Mouse (Mus musculus) MEL (cell line): ENCODE results near the gene Gng7. TPM values are rescaled to one million over a fixed set of nuclear protein-coding genes. Genes with fewer than 3 reads are reported as not detected.

ENCODE experiments used
- DNase-seq: peaks from one replicate; pipeline ENCODE4 v3.0.0; 2011; ENCODE audit warnings: low read depth, low spot score
- H3K27ac ChIP-seq: 2 replicates; pipeline ENCODE4 v1.5.1; 2012; ENCODE audit warnings: low read depth, mild to moderate bottlenecking, control low read depth, low read length, moderate library complexity; ENCODE audit not compliant: control insufficient read depth
- H3K27me3 ChIP-seq, 2 experiments: fragments of 150-350 bp in 1 of 2; sonication (generic) in 1 of 2; 2 replicates each; pipeline ENCODE4 v1.6.1; 2012; ENCODE audit warnings: low read length in 2 of 2, mild to moderate bottlenecking in 2 of 2, improper control_type of control experiment in 1 of 2, moderate library complexity in 1 of 2; ENCODE audit not compliant: insufficient read depth in 2 of 2, control insufficient read depth in 1 of 2
- H3K36me3 ChIP-seq, 2 experiments: 2 replicates each; pipeline ENCODE4 v1.6.1; 2012 to 2014; ENCODE audit warnings: low read length in 2 of 2, improper control_type of control experiment in 1 of 2, inconsistent platforms in 1 of 2, mild to moderate bottlenecking in 1 of 2; ENCODE audit not compliant: insufficient read depth in 2 of 2, control insufficient read depth in 1 of 2
- H3K4me1 ChIP-seq, 2 experiments: fragments of 150-350 bp in 1 of 2; sonication (generic) in 1 of 2; 2 replicates each; pipeline ENCODE4 v1.6.1; 2012; ENCODE audit warnings: low read length in 2 of 2, improper control_type of control experiment in 1 of 2, mild to moderate bottlenecking in 1 of 2; ENCODE audit not compliant: insufficient read depth in 2 of 2, control insufficient read depth in 1 of 2
- H3K4me3 ChIP-seq, 2 experiments: fragments of 150-350 bp in 1 of 2; sonication (generic) in 1 of 2; 2 replicates each; pipeline ENCODE4 v1.5.1; 2012; ENCODE audit warnings: low read depth in 2 of 2, low read length in 2 of 2, mild to moderate bottlenecking in 2 of 2, moderate library complexity in 2 of 2, control low read depth in 1 of 2, improper control_type of control experiment in 1 of 2; ENCODE audit not compliant: control insufficient read depth in 1 of 2, insufficient read depth in 1 of 2
- H3K79me2 ChIP-seq: 2 replicates; pipeline ENCODE4 v1.6.1; 2012; ENCODE audit warnings: mild to moderate bottlenecking, low read length, moderate library complexity; ENCODE audit not compliant: control insufficient read depth, poor library complexity, insufficient read depth
- H3K9ac ChIP-seq: 2 replicates; pipeline ENCODE4 v1.6.1; 2012; ENCODE audit warnings: low read depth, mild to moderate bottlenecking, control low read depth, low read length, moderate library complexity; ENCODE audit not compliant: control insufficient read depth, poor library complexity, severe bottlenecking
- H3K9me3 ChIP-seq: fragments of 150-350 bp; sonication (generic); replicated peaks from 2 replicates; pipeline ENCODE4 v1.6.1; 2012; ENCODE audit warnings: mild to moderate bottlenecking, low read length, improper control_type of control experiment, moderate library complexity; ENCODE audit not compliant: insufficient read depth
- BHLHE40 ChIP-seq: IDR thresholded peaks from 2 replicates; pipeline ENCODE4 v1.6.1; 2012; ENCODE audit warnings: low read depth, mild to moderate bottlenecking, inconsistent platforms, low read length, improper control_type of control experiment, borderline replicate concordance
- CHD1 ChIP-seq: IDR thresholded peaks from 2 replicates; pipeline ENCODE4 v1.6.1; 2012; ENCODE audit warnings: low read depth, mild to moderate bottlenecking, inconsistent platforms, low read length, improper control_type of control experiment
- CTCF ChIP-seq, 3 experiments: IDR thresholded peaks in 2 of 3; conservative IDR thresholded peaks in 1 of 3; 2 replicates each; pipeline ENCODE4 v1.5.1; 2011 to 2012; ENCODE audit warnings: low read length in 3 of 3, low read depth in 2 of 3, mild to moderate bottlenecking in 2 of 3, improper control_type of control experiment in 1 of 3, inconsistent platforms in 1 of 3, mixed read lengths in 1 of 3, moderate library complexity in 1 of 3; ENCODE audit not compliant: control insufficient read depth in 1 of 3, insufficient read depth in 1 of 3, poor library complexity in 1 of 3, severe bottlenecking in 1 of 3
- E2F4 ChIP-seq: IDR thresholded peaks from 2 replicates; pipeline ENCODE4 v1.6.1; 2011; ENCODE audit warnings: low read depth, low read length, improper control_type of control experiment, borderline replicate concordance
- ELF1 ChIP-seq: IDR thresholded peaks from 2 replicates; pipeline ENCODE4 v1.6.1; 2014; ENCODE audit warnings: low read depth, mild to moderate bottlenecking, inconsistent platforms, low read length, improper control_type of control experiment, moderate library complexity
- EP300 ChIP-seq, 2 experiments: IDR thresholded peaks; 2 replicates each; pipeline ENCODE4 v1.6.1; 2011; ENCODE audit warnings: improper control_type of control experiment in 2 of 2, low read length in 2 of 2, low read depth in 1 of 2, mild to moderate bottlenecking in 1 of 2
- ETS1 ChIP-seq: IDR thresholded peaks from 2 replicates; pipeline ENCODE4 v1.6.1; 2012; ENCODE audit warnings: low read depth, mild to moderate bottlenecking, inconsistent platforms, low read length, improper control_type of control experiment, moderate library complexity
- GABPA ChIP-seq: IDR thresholded peaks from 2 replicates; pipeline ENCODE4 v1.6.1; 2012; ENCODE audit warnings: low read depth, mild to moderate bottlenecking, inconsistent platforms, low read length, improper control_type of control experiment, moderate library complexity
- GATA1 ChIP-seq: IDR thresholded peaks from 2 replicates; pipeline ENCODE4 v1.6.1; 2011; ENCODE audit warnings: low read depth, low read length, improper control_type of control experiment
- HCFC1 ChIP-seq: IDR thresholded peaks from 2 replicates; pipeline ENCODE4 v1.6.1; 2012; ENCODE audit warnings: low read depth, mild to moderate bottlenecking, inconsistent platforms, low read length, improper control_type of control experiment, moderate library complexity
- JUND ChIP-seq: IDR thresholded peaks from 2 replicates; pipeline ENCODE4 v1.6.1; 2011; ENCODE audit warnings: low read depth, mild to moderate bottlenecking, improper control_type of control experiment, low read length
- KAT2A ChIP-seq: conservative IDR thresholded peaks from 2 replicates; pipeline ENCODE4 v1.6.1; 2012; ENCODE audit warnings: low read depth, low read length, improper control_type of control experiment, inconsistent platforms
- MAFK ChIP-seq: IDR thresholded peaks from 2 replicates; pipeline ENCODE4 v1.6.1; 2011; ENCODE audit warnings: low read depth, mild to moderate bottlenecking, low read length, improper control_type of control experiment, borderline replicate concordance
- MAZ ChIP-seq: IDR thresholded peaks from 2 replicates; pipeline ENCODE4 v1.6.1; 2012; ENCODE audit warnings: low read depth, mild to moderate bottlenecking, inconsistent platforms, low read length, improper control_type of control experiment
- MYB ChIP-seq: IDR thresholded peaks from 2 replicates; pipeline ENCODE4 v1.6.1; 2011; ENCODE audit warnings: mild to moderate bottlenecking, low read depth, low read length, improper control_type of control experiment
- MYC ChIP-seq: IDR thresholded peaks from 2 replicates; pipeline ENCODE4 v1.6.1; 2011; ENCODE audit warnings: low read depth, mild to moderate bottlenecking, low read length, improper control_type of control experiment, moderate library complexity
- NELFE ChIP-seq: IDR thresholded peaks from 2 replicates; pipeline ENCODE4 v1.6.1; 2011; ENCODE audit warnings: low read depth, low read length, improper control_type of control experiment
- NRF1 ChIP-seq: IDR thresholded peaks from 2 replicates; pipeline ENCODE4 v1.6.1; 2014; ENCODE audit warnings: low read depth, mild to moderate bottlenecking, inconsistent platforms, low read length, improper control_type of control experiment, moderate library complexity; ENCODE audit not compliant: poor library complexity, insufficient read depth, severe bottlenecking
- POLR2A ChIP-seq, 2 experiments: IDR thresholded peaks; 2 replicates each; pipeline ENCODE4 v1.6.1; 2011 to 2012; ENCODE audit warnings: low read length in 2 of 2, mild to moderate bottlenecking in 2 of 2, control low read depth in 1 of 2, improper control_type of control experiment in 1 of 2, low read depth in 1 of 2, moderate library complexity in 1 of 2; ENCODE audit not compliant: control insufficient read depth in 1 of 2, insufficient read depth in 1 of 2, poor library complexity in 1 of 2
- POLR2AphosphoS2 ChIP-seq: IDR thresholded peaks from 2 replicates; pipeline ENCODE4 v1.6.1; 2011; ENCODE audit warnings: low read length, improper control_type of control experiment
- POLR2AphosphoS5 ChIP-seq: IDR thresholded peaks from 2 replicates; pipeline ENCODE4 v1.6.1; 2012; ENCODE audit warnings: low read depth, borderline replicate concordance, mild to moderate bottlenecking, inconsistent platforms, low read length, moderate library complexity, mixed read lengths
- RCOR1 ChIP-seq: IDR thresholded peaks from 2 replicates; pipeline ENCODE4 v1.6.1; 2012; ENCODE audit warnings: low read depth, mild to moderate bottlenecking, inconsistent platforms, low read length, improper control_type of control experiment
- TAL1 ChIP-seq: IDR thresholded peaks from 2 replicates; pipeline ENCODE4 v1.6.1; 2012; ENCODE audit warnings: mild to moderate bottlenecking, inconsistent platforms, low read length, moderate library complexity, mixed read lengths
- TBP ChIP-seq: IDR thresholded peaks from 2 replicates; pipeline ENCODE4 v1.8.0; 2011; ENCODE audit warnings: low read depth, low read length, improper control_type of control experiment
- TCF12 ChIP-seq: IDR thresholded peaks from 2 replicates; pipeline ENCODE4 v1.6.1; 2014; ENCODE audit warnings: low read depth, mild to moderate bottlenecking, inconsistent platforms, low read length, improper control_type of control experiment, moderate library complexity
- UBTF ChIP-seq: IDR thresholded peaks from 2 replicates; pipeline ENCODE4 v1.6.1; 2012; ENCODE audit warnings: low read depth, mild to moderate bottlenecking, inconsistent platforms, low read length, improper control_type of control experiment, moderate library complexity, borderline replicate concordance; ENCODE audit not compliant: insufficient read depth
- USF1 ChIP-seq: IDR thresholded peaks from 2 replicates; pipeline ENCODE4 v1.6.1; 2014; ENCODE audit warnings: low read depth, mild to moderate bottlenecking, inconsistent platforms, low read length, improper control_type of control experiment, moderate library complexity
- ZC3H11A ChIP-seq: IDR thresholded peaks from 2 replicates; pipeline ENCODE4 v1.6.1; 2012; ENCODE audit warnings: low read depth, mild to moderate bottlenecking, inconsistent platforms, low read length, improper control_type of control experiment
- ZKSCAN1 ChIP-seq: IDR thresholded peaks from 2 replicates; pipeline ENCODE4 v1.6.1; 2012; ENCODE audit warnings: low read depth, mild to moderate bottlenecking, inconsistent platforms, low read length, improper control_type of control experiment, moderate library complexity
- ZNF384 ChIP-seq: IDR thresholded peaks from 2 replicates; pipeline ENCODE4 v1.6.1; 2012; ENCODE audit warnings: low read depth, mild to moderate bottlenecking, inconsistent platforms, low read length, improper control_type of control experiment
- polyA plus RNA-seq, 2 experiments: library from polyadenylated mRNA; stranded (reverse) in 1 of 2; unstranded in 1 of 2; fragments of >175 nt in 1 of 2; fragments of >200 nt in 1 of 2; gene quantifications; 2 replicates each; pipeline versions ENCODE4 v1.2.1 to v1.2.4; 2012; ENCODE audit warnings: low replicate concordance in 2 of 2, low read depth in 1 of 2; ENCODE audit not compliant: insufficient read length in 2 of 2, insufficient read depth in 1 of 2, missing spikeins in 1 of 2
- total RNA-seq: library from RNA; depleted of rRNA; stranded (reverse); fragments of 300-350 nt; gene quantifications from 2 replicates; pipeline ENCODE4 v1.2.3, GENCODE M21; 2012

Gene Gng7
- total and polyA plus RNA-seq, 3 experiments = 1.3 to 6.2 TPM; not detected in 1

DNA sequence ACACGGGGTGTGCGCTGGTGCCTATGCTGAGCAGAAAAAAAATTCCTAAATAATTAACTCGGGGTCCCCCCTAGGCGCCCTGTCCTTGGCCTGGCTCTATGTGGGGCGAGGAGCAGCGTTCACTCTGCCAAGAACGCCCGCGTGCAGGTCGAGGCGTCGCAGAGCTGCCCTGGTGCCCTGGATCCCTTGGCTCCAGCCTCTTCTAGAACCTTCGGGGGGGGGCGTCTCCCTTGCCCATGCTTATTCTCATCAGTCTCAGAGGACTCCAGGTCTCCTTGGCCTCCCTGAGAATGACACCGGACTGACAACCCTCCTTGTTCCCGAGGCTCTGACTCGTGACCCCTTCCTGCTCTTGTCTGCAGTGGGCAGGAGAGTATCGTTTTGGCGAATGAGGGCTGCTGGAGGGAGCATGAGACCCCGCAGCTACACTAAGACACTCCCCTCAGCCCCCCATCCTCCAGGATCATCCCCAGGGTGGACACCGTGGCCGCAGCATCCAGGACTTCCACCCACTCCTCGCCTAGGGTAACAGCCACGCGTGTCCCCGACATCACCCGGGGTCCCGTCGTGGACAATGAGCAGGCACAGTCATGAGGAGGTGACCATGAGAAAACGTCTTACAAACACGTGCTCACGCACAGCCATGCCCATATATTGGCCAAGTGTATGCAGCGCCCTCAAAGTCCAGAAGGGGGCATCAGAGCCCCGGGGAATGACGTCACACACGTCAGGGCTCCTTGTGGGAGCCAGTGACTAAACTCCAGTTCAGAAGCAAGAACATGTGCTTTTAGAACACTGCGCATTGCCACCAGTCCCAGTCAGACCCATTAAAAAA lies 15.2 kb downstream of the Gng7 start (continued):
- TF ChIP-seq ZC3H11A = peak; percentile 22; the same call in 1 of the 2 replicates
- peak; percentile 33; the same call in 1 of the 2 replicates for TF ChIP-seq POLR2AphosphoS2
- TF ChIP-seq BHLHE40 = peak; percentile 78; the same call in 1 of the 2 replicates
- TF ChIP-seq NRF1 = 0 out of 2 replicates have a peak, but pooled peaks have one; percentile 28
- TF ChIP-seq UBTF = no peak
- TF ChIP-seq ELF1 = 0 out of 2 replicates have a peak, but pooled peaks have one; percentile 31
- 0 out of 2 replicates have a peak, but pooled peaks have one; percentile 21 for TF ChIP-seq RCOR1
- TF ChIP-seq CTCF (IDR thresholded peaks at IDR 0.05 in 2 of 3, conservative IDR thresholded peaks at IDR 0.05 in 1 of 3; ENCODE audit: control insufficient read depth in 1 of 3, insufficient read depth in 1 of 3, low read depth in 2 of 3, low read length in 3 of 3, poor library complexity in 1 of 3, severe bottlenecking in 1 of 3) = peak; percentile 82 to 94 (median 93)
- TF ChIP-seq HCFC1 = peak; percentile 72
- peak; percentile 43; the same call in 1 of the 2 replicates for TF ChIP-seq TCF12
- peak; percentile 72 for TF ChIP-seq NELFE
- no peak for TF ChIP-seq E2F4
- TF ChIP-seq ETS1 = peak; percentile 86
- no peak for TF ChIP-seq ZKSCAN1
- peak; percentile 66 for TF ChIP-seq TBP
- peak; percentile 77 for TF ChIP-seq USF1
- TF ChIP-seq TAL1 = no peak
- 0 out of 2 replicates have a peak, but pooled peaks have one; percentile 12 for TF ChIP-seq MYB
- peak; percentile 58 for TF ChIP-seq ZNF384
- TF ChIP-seq MAZ = 0 out of 2 replicates have a peak, but pooled peaks have one; percentile 74
- TF ChIP-seq MYC = peak; percentile 99
- TF ChIP-seq GATA1 = no peak
- TF ChIP-seq KAT2A = 0 out of 2 replicates have a peak, but pooled peaks have one; percentile 31

GRCm38 (mm10) chr10:80998778-80999177 lies 16.0 kb downstream of the Gng7 start:
- Histone ChIP-seq H3K27ac (no peak overlapping the region), H3K9ac (peak overlapping the region; percentile 49), H3K4me1 (peaks cover 5 to 14% of the 10 kb centered on the region in 2 experiments; a peak in 3 of 4 replicates), H3K27me3 (no peaks in the 10 kb centered on the region), H3K4me3 (peak overlapping the region in 1 of 2 experiments; percentile 39; a peak in 2 of 4 replicates), H3K9me3 (no peaks in the 10 kb centered on the region), H3K79me2 (no peaks in the 10 kb centered on the region), H3K36me3 (peaks cover 0 to 5% of the 10 kb centered on the region in 2 experiments; a peak in 2 of 4 replicates)
- peak; percentile 90 for DNase-seq
- TF ChIP-seq USF1 = peak; percentile 22; the same call in 1 of the 2 replicates
- no peak for TF ChIP-seq BHLHE40
- no peak for TF ChIP-seq UBTF
- peak; percentile 97 for TF ChIP-seq ZNF384
- no peak for TF ChIP-seq NRF1
- TF ChIP-seq EP300 (IDR thresholded peaks at IDR 0.05; ENCODE audit: low read depth in 1 of 2, low read length in 2 of 2) = 0 out of 4 replicates have a peak, but pooled peaks of 1 of the 2 experiments have one; percentile 27
- TF ChIP-seq TBP = 0 out of 2 replicates have a peak, but pooled peaks have one; percentile 17
- TF ChIP-seq POLR2A (IDR thresholded peaks at IDR 0.05; ENCODE audit: control insufficient read depth in 1 of 2, insufficient read depth in 1 of 2, low read depth in 1 of 2, low read length in 2 of 2, poor library complexity in 1 of 2) = 0 out of 4 replicates have a peak, but pooled peaks of 1 of the 2 experiments have one; percentile 18
- TF ChIP-seq RCOR1 = no peak
- 0 out of 2 replicates have a peak, but pooled peaks have one; percentile 23 for TF ChIP-seq KAT2A
- no peak for TF ChIP-seq ZKSCAN1
- no peak for TF ChIP-seq CHD1
- no peak for TF ChIP-seq POLR2AphosphoS2
- TF ChIP-seq E2F4 = no peak
- no peak for TF ChIP-seq MYB
- peak; percentile 66; the same call in 1 of the 2 replicates for TF ChIP-seq MAZ
- no peak for TF ChIP-seq MAFK
- TF ChIP-seq GABPA = no peak
- no peak for TF ChIP-seq POLR2AphosphoS5
- no peak for TF ChIP-seq JUND
